Mouse (Mus musculus) neural tube, embryonic 14.5 days (tissue): ENCODE results near the gene Slc43a3. TPM values are rescaled to one million over a fixed set of nuclear protein-coding genes. Genes with fewer than 3 reads are reported as not detected.

Experiments
- ATAC-seq: fragments of 200-750 bp; cut with Nextera tagmentation; 2 replicates; pipeline ENCODE4 v1.8.0; 2017; ENCODE audit warnings: low read depth, mild to moderate bottlenecking, moderate TSS enrichment, moderate library complexity
- H3K27ac ChIP-seq: fragments of 300-500 bp; sonication (generic); 2 replicates; pipeline ENCODE4 v1.5.1; 2014; ENCODE audit warnings: low read depth, mild to moderate bottlenecking, control low read depth, low read length, moderate library complexity, mixed read lengths
- H3K27me3 ChIP-seq: fragments of 300-500 bp; sonication (generic); 2 replicates; pipeline ENCODE4 v1.6.1; 2014; ENCODE audit warnings: low read length; ENCODE audit not compliant: control insufficient read depth, insufficient read depth
- H3K36me3 ChIP-seq: fragments of 300-500 bp; sonication (generic); 2 replicates; pipeline ENCODE4 v1.6.1; 2014; ENCODE audit warnings: low read length, mixed read lengths; ENCODE audit not compliant: control insufficient read depth, insufficient read depth
- H3K4me1 ChIP-seq: fragments of 300-500 bp; sonication (generic); 2 replicates; pipeline ENCODE4 v1.6.1; 2014; ENCODE audit warnings: low read length; ENCODE audit not compliant: control insufficient read depth, insufficient read depth
- H3K4me2 ChIP-seq: fragments of 300-500 bp; sonication (generic); 2 replicates; pipeline ENCODE4 v1.6.1; 2014; ENCODE audit warnings: mild to moderate bottlenecking, low read depth, low read length, control low read depth
- H3K4me3 ChIP-seq: fragments of 300-500 bp; sonication (generic); 2 replicates; pipeline ENCODE4 v1.5.1; 2014; ENCODE audit warnings: low read depth, low read length, control low read depth, mixed read lengths
- H3K9ac ChIP-seq: fragments of 300-500 bp; sonication (generic); replicated peaks from 2 replicates; pipeline ENCODE4 v1.6.1; 2014; ENCODE audit warnings: low read depth, mild to moderate bottlenecking, control low read depth, low read length, mixed read lengths
- H3K9me3 ChIP-seq: fragments of 300-500 bp; sonication (generic); 2 replicates; pipeline ENCODE4 v1.6.1; 2016; ENCODE audit warnings: low read length; ENCODE audit not compliant: control insufficient read depth
- WGBS: fragments of 180-500 bp; shearing (Covaris S2); extraction: QIAGEN DNeasy Blood & Tissue Kit; methylation state at CpG from one replicate; pipeline ENCODE4 v1.1.7; 2014; 5-methylcytosine and 5-hydroxymethylcytosine counted together
- polyA plus RNA-seq: library from polyadenylated mRNA; unstranded; fragments of >200 nt; fragmentation: Nextera tagmentation; extraction: Ambion mirVana; gene quantifications from 2 replicates; pipeline ENCODE4 v1.2.1, GENCODE M21; 2014

Gene Slc43a3
- polyA plus RNA-seq, 1 experiment from 2014 or later: 2.5 TPM

DNA sequence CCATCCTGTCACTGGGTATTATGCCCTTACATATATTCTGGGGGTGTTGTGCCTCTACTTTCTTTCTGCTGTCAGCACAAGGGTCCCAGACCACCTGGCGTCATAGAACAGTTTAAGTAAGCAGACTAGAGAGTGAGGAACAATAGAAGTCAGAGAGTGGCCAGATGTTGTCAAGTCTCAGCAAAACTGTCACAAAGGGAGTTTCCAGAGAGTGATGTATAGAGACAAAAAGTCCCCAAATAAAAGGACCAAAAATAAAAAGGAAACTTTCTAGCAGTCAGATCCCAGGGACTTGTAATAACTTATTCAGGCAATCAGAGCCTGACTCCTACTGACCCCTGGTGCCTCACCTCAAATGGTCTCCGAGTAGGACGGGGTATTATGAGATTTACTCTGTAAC, 25.5 kb downstream of the Slc43a3 start:
- Histone ChIP-seq H3K27ac (no peak overlapping the region), H3K4me1 (no peaks in the 10 kb centered on the region), H3K9me3 (no peaks in the 10 kb centered on the region), H3K36me3 (no peaks in the 10 kb centered on the region), H3K4me3 (no peak overlapping the region), H3K4me2 (no peak overlapping the region), H3K9ac (no peak overlapping the region), H3K27me3 (no peaks in the 10 kb centered on the region)
- ATAC-seq: no peak
- WGBS: 78% methylated on average over 3 of the region's 3 CpGs

GRCm38 (mm10) chr2:84962906-84963507, 26.6 kb downstream of the Slc43a3 start:
- no peak overlapping the region for H3K27ac ChIP-seq
- no peaks in the 10 kb centered on the region for H3K9me3 ChIP-seq
- no peaks in the 10 kb centered on the region for H3K4me1 ChIP-seq
- WGBS: 40% methylated on average over 6 of the region's 6 CpGs
- no peak overlapping the region for H3K4me3 ChIP-seq
- H3K4me2 ChIP-seq: no peak overlapping the region
- H3K36me3 ChIP-seq: no peaks in the 10 kb centered on the region
- no peak overlapping the region for H3K9ac ChIP-seq
- ATAC-seq: no peak
- no peaks in the 10 kb centered on the region for H3K27me3 ChIP-seq

GRCm38 (mm10) chr2:84964111-84964801, 27.9 kb downstream of the Slc43a3 start:
- H3K4me3 ChIP-seq: no peak overlapping the region
- no peak overlapping the region for H3K4me2 ChIP-seq
- no peak overlapping the region for H3K9ac ChIP-seq
- H3K4me1 ChIP-seq: no peaks in the 10 kb centered on the region
- no peaks in the 10 kb centered on the region for H3K27me3 ChIP-seq
- no peaks in the 10 kb centered on the region for H3K36me3 ChIP-seq
- 91% methylated on average over 7 of the region's 7 CpGs for WGBS
- H3K27ac ChIP-seq: no peak overlapping the region
- no peaks in the 10 kb centered on the region for H3K9me3 ChIP-seq
- ATAC-seq: no peak

- no peak for ATAC-seq
- Histone ChIP-seq H3K4me3 (no peak overlapping the region), H3K27ac (no peak overlapping the region), H3K9me3 (no peaks in the 10 kb centered on the region), H3K4me2 (no peak overlapping the region), H3K36me3 (no peaks in the 10 kb centered on the region), H3K4me1 (no peaks in the 10 kb centered on the region), H3K27me3 (no peaks in the 10 kb centered on the region), H3K9ac (no peak overlapping the region)
- 90% methylated on average over 5 of the region's 5 CpGs for WGBS
Observed at GRCm38 (mm10) chr2:84967318-84967991, 31.1 kb downstream of the Slc43a3 start.

- H3K9ac ChIP-seq: no peak overlapping the region
- no peak overlapping the region for H3K4me2 ChIP-seq
- no peaks in the 10 kb centered on the region for H3K27me3 ChIP-seq
- no peak overlapping the region for H3K4me3 ChIP-seq
- H3K27ac ChIP-seq: no peak overlapping the region
- 93% methylated on average over 2 of the region's 2 CpGs for WGBS
- H3K36me3 ChIP-seq: no peaks in the 10 kb centered on the region
- no peaks in the 10 kb centered on the region for H3K9me3 ChIP-seq
- no peaks in the 10 kb centered on the region for H3K4me1 ChIP-seq
- no peak for ATAC-seq
Observed at GRCm38 (mm10) chr2:84975580-84975979, 39.2 kb downstream of the Slc43a3 start.

- WGBS: 81% methylated on average over 1 of the region's 1 CpGs
- Histone ChIP-seq H3K4me1 (no peaks in the 10 kb centered on the region), H3K4me2 (no peak within 1 kb of the TSS), H3K9ac (no peak within 1 kb of the TSS), H3K4me3 (no peak within 1 kb of the TSS), H3K36me3 (no peaks in the 10 kb centered on the region), H3K9me3 (no peaks in the 10 kb centered on the region), H3K27me3 (no peaks in the 10 kb centered on the region), H3K27ac (no peak within 1 kb of the TSS)
- ATAC-seq: no peak
Observed at GRCm38 (mm10) chr2:84980188-84980587, 43.8 kb downstream of the Slc43a3 start, which contains the start of gene Prg2. TSS of gene Prg2 (plus strand) at chr2:84980461.

DNA sequence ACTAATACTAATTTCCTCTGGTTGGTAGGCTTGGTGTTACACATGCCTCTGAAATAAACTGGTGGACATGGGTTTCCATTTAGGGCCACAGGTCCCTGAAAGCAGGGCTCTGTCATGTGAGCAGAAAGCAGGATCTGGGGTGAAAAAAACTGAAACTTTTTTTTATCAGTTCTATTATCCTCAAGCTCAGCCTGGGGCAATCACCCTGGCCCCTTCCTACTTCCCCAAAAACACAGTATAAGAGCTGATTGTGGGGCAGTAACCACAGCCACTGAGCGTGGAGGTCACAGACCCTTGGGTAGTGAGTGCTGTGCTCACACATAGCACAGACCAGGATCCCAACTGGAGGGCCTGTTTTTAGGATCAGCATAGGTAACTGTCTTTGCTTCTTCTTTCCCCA, 51.6 kb downstream of the Slc43a3 start, which contains the start of gene Prg3:
Gene Prg3 (plus strand): TSS at position 286 of the 400 bp plus-strand sequence.
- H3K9me3 ChIP-seq: no peaks in the 10 kb centered on the region

DNA sequence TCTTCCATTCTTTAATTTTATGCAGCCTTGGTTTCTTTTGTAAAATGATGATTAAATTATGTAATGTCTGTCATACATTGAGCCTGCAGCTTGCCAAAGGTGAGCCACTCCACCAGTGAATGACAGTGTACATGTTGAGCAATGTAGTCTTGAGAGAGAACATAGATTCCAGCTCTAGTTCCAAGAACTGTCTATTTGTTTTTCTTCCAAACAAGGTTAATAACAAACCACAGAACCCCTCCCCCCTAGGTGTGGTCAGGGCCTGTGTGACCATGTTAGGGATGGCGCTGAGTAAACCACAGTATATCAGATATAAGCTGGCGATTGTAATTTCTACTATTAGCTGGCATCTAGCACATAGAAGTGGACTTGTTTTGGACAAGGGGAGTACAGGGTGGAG, 60.0 kb downstream of the Slc43a3 start:
- H3K27me3 ChIP-seq: no peaks in the 10 kb centered on the region
- H3K27ac ChIP-seq: no peak overlapping the region
- no peaks in the 10 kb centered on the region for H3K4me1 ChIP-seq
- H3K9me3 ChIP-seq: no peaks in the 10 kb centered on the region
- no peaks in the 10 kb centered on the region for H3K36me3 ChIP-seq
- no peak overlapping the region for H3K4me3 ChIP-seq
- H3K4me2 ChIP-seq: no peak overlapping the region
- WGBS: 99% methylated on average over 2 of the region's 2 CpGs
- no peak overlapping the region for H3K9ac ChIP-seq
- ATAC-seq: no peak

More for the DNA sequence above, 51.6 kb downstream of the Slc43a3 start, which contains the start of gene Prg3:
- ATAC-seq: no peak
- Histone ChIP-seq H3K9ac (no peak within 1 kb of the TSS), H3K36me3 (no peaks in the 10 kb centered on the region), H3K4me2 (no peak within 1 kb of the TSS), H3K4me1 (no peaks in the 10 kb centered on the region), H3K27me3 (no peaks in the 10 kb centered on the region), H3K27ac (no peak within 1 kb of the TSS), H3K4me3 (no peak within 1 kb of the TSS)
- 79% methylated on average over 1 of the region's 1 CpGs for WGBS
